Mouse (Mus musculus): ENCODE results near the gene Map4k3.
A peak's percentile ranks its signal among the peaks of the same experiment; 100 is the strongest.
"Not testable (repeated sequence)": the region's sequence is repeated elsewhere in the genome, so short reads cannot be mapped to it uniquely, and the experiment has no call there.

Map4k3 gene

DNA sequence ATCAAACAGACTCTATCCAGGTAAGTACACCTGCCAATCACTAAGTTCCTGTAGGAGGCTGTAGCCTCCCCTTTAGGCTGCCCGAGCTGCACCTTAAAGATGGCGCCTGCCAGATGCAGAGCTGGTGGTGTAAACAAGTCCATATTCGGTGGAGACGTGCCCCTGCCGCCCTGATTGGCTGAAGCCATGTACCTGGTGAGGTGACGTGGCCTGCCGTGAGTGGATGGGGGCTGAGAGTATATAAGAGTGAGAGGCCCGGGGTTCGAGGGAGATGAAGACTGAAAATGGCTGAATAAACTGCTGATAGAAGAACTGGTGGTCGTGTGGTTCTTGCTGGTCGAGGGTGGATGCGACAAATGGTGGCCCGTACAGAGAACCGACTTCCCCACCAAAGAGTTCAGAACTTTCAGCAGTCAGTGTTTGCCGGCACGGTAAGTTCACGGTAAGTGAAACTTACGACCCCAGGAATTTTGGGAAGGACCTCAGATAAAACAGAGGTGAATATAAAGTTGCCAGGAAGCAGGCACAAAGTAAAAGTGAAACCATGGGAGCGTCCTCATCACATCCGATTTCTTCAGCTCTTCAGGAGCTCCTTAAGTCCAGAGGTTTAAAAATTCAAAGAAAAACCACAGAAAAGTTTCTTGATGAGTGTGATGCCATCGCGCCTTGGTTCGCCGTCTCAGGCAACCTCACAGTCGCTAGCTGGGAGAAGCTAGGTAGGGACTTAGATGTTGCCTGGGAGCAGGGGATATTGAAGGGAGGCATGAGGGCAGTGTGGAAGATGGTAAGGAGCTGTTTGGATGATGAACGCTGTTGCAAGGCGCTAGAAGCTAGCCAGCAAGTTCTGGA, 164.3 kb downstream of the Map4k3 start:
- DNase-seq, result not testable (repeated sequence)

DNA sequence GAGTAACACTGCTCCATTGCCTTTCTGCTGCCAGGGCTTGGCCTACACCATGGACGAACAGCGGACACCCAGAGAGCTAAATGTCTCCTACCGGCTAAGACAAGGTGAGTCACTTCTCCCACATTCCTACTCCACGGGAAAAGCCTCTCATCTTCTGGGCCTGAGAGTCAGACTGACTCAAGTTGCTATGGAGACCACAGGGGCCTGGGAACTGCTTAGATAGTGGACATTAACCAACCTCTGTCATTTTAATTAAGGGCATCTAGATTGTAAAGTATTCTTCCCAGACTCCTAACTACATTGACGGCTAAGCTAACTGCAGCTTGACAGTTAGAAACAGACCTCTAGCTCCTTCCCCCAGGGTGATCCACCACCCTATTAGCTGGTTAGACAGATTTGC, 165.5 kb downstream of the Map4k3 start:
- no peak for DNase-seq

DNA sequence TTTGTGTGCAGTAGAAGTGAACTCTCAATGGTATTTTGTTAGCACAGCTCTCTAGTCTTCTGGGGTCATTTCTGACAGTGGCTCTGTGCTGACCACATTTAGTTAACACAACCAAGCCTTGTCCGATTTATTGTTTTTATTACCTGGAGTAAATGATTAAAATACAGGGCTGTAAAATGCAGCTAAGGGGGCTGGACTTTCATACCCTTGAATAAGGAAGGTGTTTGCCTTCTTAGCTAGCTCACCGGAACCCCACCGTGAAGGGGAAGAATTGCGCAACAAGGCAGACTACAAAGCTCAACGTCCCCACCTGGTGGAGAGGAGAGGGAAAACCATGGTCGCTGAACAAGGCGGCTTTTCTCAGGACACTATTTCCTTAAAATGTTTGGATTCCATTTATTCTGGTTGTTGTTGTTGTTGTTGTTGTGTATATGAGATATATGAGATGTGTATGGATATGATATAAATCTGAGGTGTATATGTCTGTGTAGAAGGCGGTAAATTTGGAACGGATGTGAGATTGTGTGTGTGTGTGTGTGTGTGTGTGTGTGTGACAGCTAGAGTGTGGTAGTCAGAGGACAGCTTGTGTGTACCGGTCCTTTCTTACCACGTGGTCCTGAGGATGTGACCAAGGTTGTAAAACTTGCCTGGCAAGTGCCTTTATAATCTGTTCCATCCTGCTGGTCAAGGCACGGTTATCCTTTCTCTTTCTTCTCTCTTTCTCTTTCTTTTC, 167.4 kb downstream of the Map4k3 start:
- DNase-seq, result peak; percentile 79 to 83

DNA sequence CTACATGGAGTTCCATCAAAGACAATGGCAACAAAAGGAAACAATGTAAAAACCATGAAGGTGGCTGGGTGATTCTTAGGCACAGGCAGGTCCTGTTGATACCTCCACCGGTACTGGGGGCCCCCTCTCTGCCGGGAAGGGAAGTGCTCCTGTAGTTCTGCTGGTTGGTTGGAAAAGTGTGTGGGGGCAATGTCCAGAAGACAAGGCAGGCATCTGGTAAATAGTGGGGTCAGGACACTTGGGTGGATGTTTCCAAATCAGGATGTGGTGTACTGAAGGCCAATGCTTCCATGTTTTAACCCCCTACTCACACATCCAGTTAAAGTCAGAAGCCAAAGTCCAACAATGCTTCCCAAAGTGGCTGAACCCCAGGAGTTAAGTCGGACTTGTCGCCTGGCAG, 168.5 kb downstream of the Map4k3 start:
- DNase-seq, result no peak

DNA sequence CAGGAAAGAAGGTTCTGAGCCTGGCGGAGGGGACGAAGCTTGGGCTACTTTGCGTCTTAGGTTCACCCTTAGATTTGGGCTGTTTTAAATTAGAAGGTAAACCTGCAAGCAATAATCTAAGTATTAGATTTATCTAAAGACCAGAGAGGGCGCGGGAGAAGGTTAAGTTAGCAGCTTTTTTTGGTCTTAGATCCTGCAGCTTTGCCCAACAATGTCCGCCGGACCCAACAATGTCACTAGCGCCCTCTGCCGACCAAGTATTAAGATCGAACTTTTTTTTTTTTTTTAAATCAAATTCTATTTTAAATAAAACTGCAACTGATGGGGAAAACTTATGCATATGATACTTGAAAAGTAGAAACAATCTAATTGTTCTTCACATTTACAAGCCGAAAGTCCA, 169.2 kb downstream of the Map4k3 start:
- DNase-seq, result peak; percentile 43 to 67

DNA sequence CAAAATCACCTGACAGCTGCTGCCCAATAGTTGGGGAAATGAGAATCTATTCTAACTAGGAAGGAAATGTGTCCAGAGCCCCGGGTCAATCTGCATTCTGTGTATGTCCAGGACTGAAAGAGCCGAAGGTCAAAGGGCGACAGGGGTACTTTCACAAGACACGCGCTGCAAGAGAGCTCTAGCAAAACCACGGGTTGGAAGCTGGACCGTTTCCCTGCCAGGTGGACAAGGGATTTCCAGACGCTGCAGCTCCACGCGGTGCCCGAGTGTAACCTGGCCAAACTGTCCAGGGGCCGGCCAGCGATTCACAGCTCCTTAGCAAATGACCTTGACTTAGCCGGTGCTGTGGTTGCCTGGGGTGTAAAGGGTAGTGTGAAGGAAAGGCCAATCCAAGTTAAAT, 169.7 kb downstream of the Map4k3 start:
- no peak for DNase-seq

DNA sequence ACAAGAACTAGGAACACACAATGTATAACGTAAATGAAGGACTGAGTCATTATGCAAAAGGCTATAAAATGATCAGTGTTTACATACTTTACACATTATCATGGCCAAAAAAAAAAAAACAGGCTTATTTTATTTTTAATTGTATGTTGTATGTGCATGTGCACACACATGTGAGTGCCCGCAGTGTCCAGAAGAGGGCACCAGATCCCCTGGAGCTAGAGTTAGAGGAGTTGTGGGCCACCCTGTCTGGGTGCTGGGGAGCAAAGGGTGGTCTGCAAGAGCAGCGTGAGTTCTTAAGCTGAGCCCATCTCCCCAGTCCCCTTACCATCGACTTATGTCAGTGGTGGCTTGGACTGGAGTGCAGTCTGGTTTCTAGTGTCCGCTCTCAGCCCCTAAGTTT, 170.8 kb downstream of the Map4k3 start:
- DNase-seq, result no peak

DNA sequence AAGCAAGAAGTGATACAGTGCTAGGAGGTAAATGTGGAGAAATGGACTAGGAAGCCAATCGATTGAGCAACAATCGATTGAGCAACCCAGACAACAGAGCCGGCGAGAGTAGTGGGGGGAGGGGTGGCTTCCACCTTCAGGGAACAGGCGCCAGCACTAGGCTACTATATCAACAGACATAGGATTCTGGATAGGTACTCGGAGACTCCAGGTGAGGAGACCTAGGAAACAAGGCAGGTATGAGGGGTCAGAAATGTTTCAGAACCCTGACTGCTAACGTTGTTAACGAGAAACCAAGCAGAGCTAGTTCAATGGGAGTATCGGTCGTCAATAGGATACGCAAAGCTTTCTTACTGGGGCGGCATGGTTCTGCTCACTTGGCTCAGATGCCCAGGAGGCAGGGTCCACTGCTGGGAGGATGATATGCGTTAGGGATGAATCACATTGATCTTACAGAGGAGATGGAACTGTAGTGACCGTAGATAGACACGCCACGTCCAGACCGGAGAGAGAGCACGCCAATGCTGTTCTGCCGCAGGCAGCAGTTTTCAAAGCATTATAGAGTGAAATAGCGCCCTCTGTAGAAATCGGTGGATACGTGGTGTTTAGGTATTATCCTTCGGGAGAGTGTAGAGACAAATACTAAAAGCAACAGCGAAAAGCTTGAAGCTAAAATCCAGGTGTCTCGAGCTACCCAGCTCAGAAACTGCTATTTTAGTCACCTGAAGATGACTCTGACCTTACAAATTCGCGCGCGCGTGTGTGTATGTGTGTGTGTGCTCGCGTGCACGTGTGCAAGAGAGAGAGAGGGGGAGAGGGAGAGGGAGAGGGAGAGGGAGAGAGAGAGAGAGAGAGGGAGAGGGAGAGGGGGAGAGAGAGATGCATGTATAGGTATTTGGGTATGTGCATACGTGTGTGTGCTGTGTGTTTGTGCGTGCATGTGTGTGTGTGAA, 174.7 kb downstream of the Map4k3 start:
- peak; percentile 84 to 85 for DNase-seq

DNA sequence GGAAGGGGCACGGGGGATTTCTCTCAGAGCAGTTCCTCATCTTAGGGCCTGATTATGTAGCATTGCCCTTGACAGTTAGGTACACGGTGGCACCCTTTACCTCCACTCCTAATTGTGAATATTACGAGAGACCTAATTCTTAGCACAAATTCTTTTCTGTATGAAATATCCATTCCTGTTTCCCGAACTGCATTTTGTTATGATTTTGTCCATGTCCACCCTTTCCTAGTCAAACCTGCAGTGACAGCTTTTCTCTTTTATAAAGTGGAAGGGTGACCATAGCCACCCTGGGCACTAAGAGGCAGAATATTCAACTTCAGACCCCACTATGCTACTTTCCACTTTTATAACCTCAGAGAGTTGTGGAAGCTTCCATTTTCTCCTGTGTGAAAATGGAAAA, 175.6 kb downstream of the Map4k3 start:
- DNase-seq, result no peak

DNA sequence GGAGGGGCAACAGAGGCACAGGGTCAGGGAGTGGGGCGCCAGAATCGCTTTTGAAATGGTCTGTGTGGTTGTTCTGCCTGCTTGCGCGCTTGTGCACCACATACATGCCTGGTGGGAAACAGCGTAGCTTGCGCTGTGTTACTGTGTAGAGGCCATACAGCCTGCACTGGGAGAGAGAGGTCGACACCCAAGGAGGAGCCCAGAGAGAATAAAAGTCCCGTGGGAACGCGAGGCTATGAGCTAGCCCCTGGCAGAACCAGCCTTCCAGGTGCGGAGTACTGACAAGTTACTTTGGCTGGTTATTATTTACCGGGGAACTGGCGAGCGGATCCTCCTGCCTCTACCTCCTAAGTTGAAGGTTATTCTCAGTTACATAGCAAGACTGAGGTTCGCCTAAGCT, 177.3 kb downstream of the Map4k3 start:
- DNase-seq, result no peak

DNA sequence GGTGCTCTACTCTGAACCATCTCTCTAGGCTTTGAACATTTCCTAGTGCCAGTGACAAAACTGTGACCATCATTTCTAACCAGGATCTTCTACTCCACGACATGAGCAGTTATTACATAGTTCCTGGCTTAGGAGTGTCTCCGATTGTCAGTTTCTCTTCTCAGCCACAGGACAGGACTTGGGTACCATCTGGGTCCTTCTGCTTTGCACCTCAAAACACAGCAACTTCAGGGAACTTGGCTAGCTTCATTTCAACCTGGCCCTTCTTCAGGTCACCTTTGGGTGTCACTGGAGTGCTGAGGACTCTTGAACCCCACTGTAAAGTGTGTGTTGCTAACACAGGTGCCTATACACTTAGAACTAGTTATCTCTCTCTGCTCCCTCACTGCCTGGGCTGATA, 181.4 kb downstream of the Map4k3 start:
- no peak for DNase-seq

DNA sequence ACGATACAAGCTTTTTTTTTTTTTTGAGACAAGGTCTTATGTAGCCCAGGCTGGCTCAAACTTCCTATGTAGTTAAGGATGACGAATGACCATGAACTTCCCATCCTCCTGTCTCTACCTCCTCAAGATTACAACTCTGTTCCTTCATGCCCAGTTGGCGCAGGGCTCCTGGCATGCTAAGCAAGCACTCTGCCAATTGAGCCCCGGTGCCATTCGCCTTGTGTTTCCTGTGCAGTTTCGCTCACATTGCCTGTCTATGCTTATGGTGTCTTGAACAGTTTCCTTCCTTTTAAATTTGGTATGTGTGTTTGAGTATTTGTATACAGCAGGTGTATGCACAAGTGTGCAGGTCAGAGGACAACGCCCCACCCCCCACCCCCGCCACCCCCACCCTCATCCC, 182.1 kb downstream of the Map4k3 start:
- DNase-seq, result no peak

DNA sequence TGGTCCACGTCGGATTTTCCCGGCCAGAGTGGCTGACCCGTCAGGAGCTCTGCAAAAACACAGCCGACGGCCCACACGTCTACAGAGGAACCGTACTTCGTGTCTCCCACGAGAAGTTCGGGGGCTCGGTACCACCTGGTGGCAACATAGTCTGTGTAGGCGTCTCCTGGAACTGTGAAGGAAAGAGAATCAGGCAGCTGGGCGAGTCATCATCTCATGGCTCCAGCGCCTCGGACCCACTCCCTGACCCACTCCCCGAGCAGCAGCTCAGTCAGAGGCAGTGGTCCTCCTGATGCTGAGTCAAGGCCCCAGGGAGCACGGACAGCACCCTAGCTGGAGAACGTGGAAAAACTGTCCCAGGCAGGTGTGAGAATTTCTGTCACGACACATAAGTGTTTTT, 184.6 kb downstream of the Map4k3 start:
- DNase-seq, result no peak

DNA sequence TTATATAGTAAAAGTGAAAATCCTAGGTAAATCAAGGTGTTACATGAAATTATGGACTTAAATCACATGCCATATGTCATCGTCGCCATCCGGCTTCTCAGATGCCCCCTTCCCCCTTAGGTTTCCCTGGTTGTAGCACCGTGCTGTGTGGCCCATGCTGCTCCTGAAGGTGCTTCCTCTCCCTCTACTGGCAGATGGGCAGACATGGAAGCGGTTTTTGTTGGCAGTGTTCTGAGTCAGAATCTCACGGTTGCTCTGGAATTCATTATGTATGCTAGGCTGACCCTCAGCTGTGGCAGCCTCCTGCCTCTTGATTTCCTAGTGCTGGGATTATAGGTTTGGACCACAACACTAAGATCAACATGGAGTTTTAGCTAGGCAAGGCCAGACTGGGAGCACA, 191.1 kb downstream of the Map4k3 start:
- no peak for DNase-seq

DNA sequence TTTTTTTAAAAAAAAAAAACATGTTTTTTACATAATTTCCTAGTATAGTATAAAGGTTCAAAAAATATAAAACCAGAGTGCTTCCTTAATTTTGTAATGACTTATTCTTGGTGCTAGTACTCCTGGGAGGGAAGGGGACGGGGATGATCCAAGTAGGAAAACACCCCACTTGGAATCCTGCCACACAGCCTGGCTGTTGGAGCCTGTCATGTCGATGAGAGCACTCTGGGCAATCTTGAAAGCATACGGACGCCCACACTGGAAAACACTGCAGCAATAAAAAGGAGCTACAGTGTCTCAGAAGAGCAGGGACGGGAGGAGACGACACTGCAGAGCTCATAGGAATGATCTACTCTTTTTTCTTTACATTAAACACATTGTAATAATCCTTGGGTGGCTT, 192.7 kb downstream of the Map4k3 start:
- no peak for DNase-seq

DNA sequence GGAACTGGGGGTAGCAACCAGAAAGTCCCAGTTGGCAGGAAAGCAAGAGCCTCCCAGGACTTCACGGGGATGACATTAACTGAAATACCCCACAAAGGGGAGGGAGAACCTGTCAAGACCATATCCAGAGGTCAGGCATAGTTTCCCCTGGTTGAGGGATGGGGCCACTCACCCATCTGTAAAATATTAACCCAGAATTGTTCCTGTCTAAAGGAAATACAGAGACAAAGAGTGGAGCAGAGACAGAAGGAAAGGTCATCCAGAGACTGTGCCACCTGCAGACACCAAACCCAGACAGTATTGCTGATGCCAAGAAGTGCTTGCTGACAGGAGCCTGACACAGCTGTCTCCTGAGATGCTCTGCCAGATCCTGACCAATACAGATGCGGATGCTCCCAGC, 196.9 kb downstream of the Map4k3 start:
- not testable (repeated sequence) for DNase-seq

All from cerebellum, adult 18-20 months (tissue).